Mouse (Mus musculus): ENCODE results near the gene Usf2. TPM values are rescaled to one million over a fixed set of nuclear protein-coding genes. Genes with fewer than 3 reads are reported as not detected.

Usf2 gene
- 135 to 161 TPM (median 150 TPM) in 4 replicates for total RNA-seq (2023)

DNA sequence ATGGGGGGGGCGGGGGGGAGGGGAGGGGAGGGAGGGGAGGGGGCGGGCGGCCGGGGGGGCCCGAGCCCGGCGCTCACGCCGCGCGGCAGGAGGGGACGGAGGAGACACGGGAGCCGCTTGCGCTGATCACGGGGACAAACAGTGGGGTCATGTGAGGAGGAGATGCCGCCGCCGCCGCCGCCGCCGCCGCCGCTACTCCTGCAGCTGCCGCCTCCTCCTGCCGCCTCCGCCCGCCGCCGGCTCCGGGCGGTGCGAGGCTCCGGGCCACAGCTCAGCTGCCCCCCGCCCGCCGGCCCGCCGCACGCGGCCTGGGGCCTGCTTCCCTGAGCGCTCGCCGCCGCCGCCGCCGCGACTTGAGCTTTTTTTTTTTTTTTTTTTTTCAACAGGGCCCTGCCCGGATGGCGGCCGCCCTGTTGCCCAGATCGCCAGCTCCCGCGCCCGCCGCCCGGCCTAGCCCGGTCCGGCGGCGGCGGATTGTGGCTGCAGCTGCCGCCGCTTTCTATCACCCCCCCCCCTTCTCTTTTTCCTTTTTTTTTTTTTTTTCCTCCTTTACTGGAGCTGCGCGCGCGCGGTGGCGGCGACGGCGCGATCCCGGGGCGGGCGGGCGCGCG, at the start of gene Usf2:
Gene Usf2 (minus strand): TSS at position 48 of the 611 bp plus-strand sequence.

DNA sequence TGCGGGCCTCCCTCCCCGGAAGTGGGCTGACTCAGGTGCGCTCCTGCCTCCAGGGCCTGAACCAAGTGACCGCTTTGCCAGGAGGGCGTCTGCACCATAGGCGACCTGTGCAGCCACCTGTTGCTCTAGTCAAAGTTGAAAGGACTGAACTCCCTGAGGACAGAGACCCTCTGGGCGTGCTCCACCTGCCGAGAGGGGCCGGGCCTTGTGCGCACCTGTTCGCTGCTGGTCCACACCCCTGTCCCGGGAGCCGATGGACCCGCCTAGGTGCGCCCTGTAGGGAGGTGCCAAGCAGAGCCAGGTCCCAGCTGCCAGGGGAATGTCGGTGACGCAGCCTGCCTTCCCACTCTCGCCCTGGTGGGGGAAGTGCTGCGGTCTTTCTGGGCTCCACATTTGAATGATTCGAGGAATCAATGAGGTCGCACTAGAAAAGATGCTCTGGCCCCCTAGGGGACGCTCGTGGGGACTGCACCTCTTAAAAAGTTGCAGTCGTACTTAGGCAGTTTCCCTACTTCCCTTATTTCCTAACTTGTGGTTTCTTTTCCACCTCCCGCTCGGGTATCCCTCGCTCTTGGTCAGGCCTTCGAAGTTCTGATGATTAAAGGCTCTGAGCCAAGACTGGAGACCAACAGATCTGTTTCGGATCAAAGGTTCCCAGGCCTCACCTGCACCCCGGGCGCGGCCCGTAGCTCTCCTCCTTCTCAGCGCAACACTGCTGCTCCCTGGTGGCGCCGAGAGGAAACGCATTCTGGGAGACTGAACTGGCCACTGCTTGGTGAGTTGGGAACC, 17.1 kb upstream of the Usf2 start, which contains the start of gene Fam187b:
Gene Fam187b (plus strand): TSS at position 290 of the 789 bp plus-strand sequence.

DNA sequence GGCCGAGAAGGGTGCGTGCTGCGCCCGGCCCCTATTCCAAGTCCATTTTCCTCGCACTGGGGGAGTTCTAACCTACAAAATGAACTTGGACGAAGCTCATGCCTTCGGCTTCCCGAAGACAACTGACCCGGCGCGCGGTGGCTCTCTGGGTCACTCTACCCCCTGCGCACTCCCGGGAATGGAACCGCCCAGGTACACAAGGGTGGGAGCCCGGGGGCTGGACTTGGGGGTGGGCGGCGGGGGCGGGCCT, 16.6 kb upstream of the Usf2 start, which contains the start of gene Lsr:
Gene Lsr (minus strand): TSS at position 214 of the 250 bp plus-strand sequence.

DNA sequence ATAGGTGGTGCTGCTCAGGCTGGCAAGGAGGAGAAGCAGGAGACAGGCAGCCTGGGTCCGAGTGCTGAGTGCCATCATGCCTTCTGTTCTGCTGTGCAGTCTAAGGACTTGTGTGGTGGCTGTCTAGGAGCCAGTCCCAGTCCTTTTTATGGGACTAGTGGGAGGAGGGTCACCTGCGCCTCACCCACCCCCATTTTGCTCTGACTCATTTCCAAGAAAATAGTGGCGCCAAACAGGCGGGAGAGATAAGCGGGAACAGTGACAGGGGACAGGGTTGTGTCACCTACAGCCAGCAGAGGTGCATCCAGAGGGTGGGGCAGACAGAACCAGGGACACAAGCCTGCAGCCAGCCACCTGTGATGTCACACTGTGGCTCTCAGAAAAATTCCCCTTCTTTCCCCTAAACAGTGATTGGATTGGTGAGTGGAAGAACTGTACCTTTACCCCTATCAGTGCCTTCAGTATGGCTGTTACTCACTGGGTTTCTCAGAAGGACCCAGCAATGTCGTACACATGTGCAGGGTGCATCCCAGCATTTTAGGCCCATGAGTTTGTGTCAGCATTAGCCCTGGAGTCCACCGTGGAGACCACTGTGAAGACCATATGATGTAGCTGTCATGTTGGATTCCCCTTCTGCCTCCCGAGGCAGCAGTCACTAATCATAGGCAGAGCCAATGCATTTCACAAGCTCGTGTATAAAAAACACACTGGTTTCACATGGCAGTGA, 12.5 kb downstream of the Usf2 start, which contains the start of gene Hamp:
Gene Hamp (minus strand): TSS at position 124 of the 727 bp plus-strand sequence.

DNA sequence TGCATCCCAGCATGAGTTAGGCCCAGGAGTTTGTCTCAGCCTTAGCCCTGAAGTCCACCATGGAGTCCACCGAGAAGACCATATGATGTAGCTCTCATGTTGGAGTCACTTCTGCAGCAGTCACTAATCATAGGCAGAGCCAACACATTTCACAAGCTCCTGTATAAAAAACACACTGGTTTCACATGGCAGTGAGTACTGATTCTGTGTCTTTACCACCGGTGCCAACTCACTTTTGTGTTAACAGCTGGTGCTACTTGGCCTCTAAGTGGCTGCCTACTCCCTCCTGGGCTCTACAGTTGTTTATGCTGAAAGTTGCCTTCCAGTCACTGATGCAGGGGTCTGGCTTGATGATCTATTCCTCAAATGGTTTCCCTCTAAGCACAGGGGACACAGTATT, 32.0 kb downstream of the Usf2 start, which contains the start of gene Hamp2:
Gene Hamp2 (minus strand): TSS at position 101 of the 400 bp plus-strand sequence.

DNA sequence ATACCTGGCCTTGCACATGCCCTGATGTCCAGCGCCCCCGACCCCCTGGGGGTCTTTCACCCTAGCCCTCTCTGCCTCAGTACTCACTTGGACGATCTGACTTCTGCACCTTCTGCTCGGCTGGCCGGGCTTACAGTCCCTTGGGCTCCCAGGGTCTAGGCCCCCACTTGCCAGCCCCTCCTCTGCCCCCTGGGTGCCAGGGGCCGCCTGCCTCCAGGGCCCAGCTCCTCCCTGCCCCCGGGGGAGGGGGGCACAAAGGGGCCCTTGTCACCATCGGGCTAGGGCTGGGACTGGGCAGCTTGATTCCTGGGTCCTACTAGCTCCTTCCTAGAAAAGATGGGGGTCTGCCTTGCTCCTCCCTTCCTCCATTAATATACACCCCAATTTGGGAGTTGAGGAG, 41.9 kb downstream of the Usf2 start, which contains the start of gene Mag:
Gene Mag (minus strand): TSS at position 142 of the 400 bp plus-strand sequence.

Other genes with a start within 250 kb of the Usf2 start
- 0.85 to 3.1 TPM in 2 of 4 replicates, not detected in the others for gene Atp4a, start 244.6 kb downstream of the Usf2 start, total RNA-seq (2023)
- gene Tmem147, start 227.3 kb downstream of the Usf2 start, total RNA-seq (2023), result 34.4 to 45.7 TPM (median 41.2 TPM) in 4 replicates
- gene Gapdhs, start 213.1 kb downstream of the Usf2 start, total RNA-seq (2023), result not detected in 4 replicates
- 2.3 to 5.4 TPM (median 3.3 TPM) in 4 replicates for gene Sbsn, start 205.3 kb downstream of the Usf2 start, total RNA-seq (2023)
- not detected in 4 replicates for gene Dmkn, start 193.0 kb downstream of the Usf2 start, total RNA-seq (2023)
- gene Krtdap, start 168.9 kb downstream of the Usf2 start, total RNA-seq (2023), result not detected in 4 replicates
- gene Ffar2, start 133.0 kb downstream of the Usf2 start, total RNA-seq (2023), result 13.9 to 20.5 TPM (median 17.6 TPM) in 4 replicates
- gene Ffar3, start 100.6 kb downstream of the Usf2 start, total RNA-seq (2023), result 1.0 to 2.0 TPM (median 1.4 TPM) in 4 replicates
- gene Ffar1, start 95.2 kb downstream of the Usf2 start, total RNA-seq (2023), result 25.4 to 28.3 TPM (median 27.3 TPM) in 4 replicates
- 1,001 to 1,218 TPM (median 1,131 TPM) in 4 replicates for gene Cd22, start 76.5 kb downstream of the Usf2 start, total RNA-seq (2023)
- gene Mag, start 41.9 kb downstream of the Usf2 start, total RNA-seq (2023), result not detected in 4 replicates
- not detected in 4 replicates for gene Hamp2, start 32.1 kb downstream of the Usf2 start, total RNA-seq (2023)
- gene Hamp, start 12.8 kb downstream of the Usf2 start, total RNA-seq (2023), result not detected in 4 replicates
- gene Lsr, start 16.7 kb upstream of the Usf2 start, total RNA-seq (2023), result 0.61 to 1.8 TPM (median 1.3 TPM) in 4 replicates
- gene Fam187b, start 17.0 kb upstream of the Usf2 start, total RNA-seq (2023), result 0.48 TPM in 1 of 4 replicates, not detected in the others
- gene Fxyd5, start 85.7 kb upstream of the Usf2 start, total RNA-seq (2023), result 102 to 136 TPM (median 120 TPM) in 4 replicates
- not detected in 4 replicates for gene Fxyd7, start 94.7 kb upstream of the Usf2 start, total RNA-seq (2023)
- not detected in 4 replicates for gene Fxyd1, start 100.4 kb upstream of the Usf2 start, total RNA-seq (2023)
- 0.17 TPM in 1 of 4 replicates, not detected in the others for gene Lgi4, start 102.5 kb upstream of the Usf2 start, total RNA-seq (2023)
- gene Fxyd3, start 119.9 kb upstream of the Usf2 start, total RNA-seq (2023), result not detected in 4 replicates
- 1.1 TPM in 1 of 4 replicates, not detected in the others for gene Hpn, start 158.5 kb upstream of the Usf2 start, total RNA-seq (2023)
- 0.40 to 1.1 TPM in 2 of 4 replicates, not detected in the others for gene Scn1b, start 170.2 kb upstream of the Usf2 start, total RNA-seq (2023)
- gene Gramd1a, start 199.1 kb upstream of the Usf2 start, total RNA-seq (2023), result 217 to 247 TPM (median 231 TPM) in 4 replicates